Mouse (Mus musculus): ENCODE results near the gene Arid3a.

Arid3a gene

GRCm38 (mm10) chr10:79908167-79909091, 18.4 kb upstream of the Arid3a start, which contains the start of gene Med16:
TSS of gene Med16 (minus strand) at chr10:79908923.
- peak; percentile 94 to 95 for DNase-seq (ENCODE audit: low spot score in 2 of 2)

GRCm38 (mm10) chr10:79909092-79909922, 17.5 kb upstream of the Arid3a start:
- DNase-seq (ENCODE audit: low spot score in 2 of 2): no peak

- DNase-seq (ENCODE audit: low spot score in 2 of 2): no peak
Observed at GRCm38 (mm10) chr10:79910556-79910955, 16.3 kb upstream of the Arid3a start, which contains the start of gene Gm26602. TSS of gene Gm26602 (plus strand) at chr10:79910856.

- no peak for DNase-seq (ENCODE audit: low spot score in 2 of 2)
Observed at GRCm38 (mm10) chr10:79912412-79912811, 14.4 kb upstream of the Arid3a start.

GRCm38 (mm10) chr10:79914131-79914947, 12.5 kb upstream of the Arid3a start:
- DNase-seq (ENCODE audit: low spot score in 2 of 2): no peak

- DNase-seq (ENCODE audit: low spot score in 2 of 2): no peak
Observed at GRCm38 (mm10) chr10:79914948-79915596, 11.8 kb upstream of the Arid3a start.

- no peak for DNase-seq (ENCODE audit: low spot score in 2 of 2)
Observed at GRCm38 (mm10) chr10:79916081-79916480, 10.8 kb upstream of the Arid3a start.

- peak; percentile 89 to 90 for DNase-seq (ENCODE audit: low spot score in 2 of 2)
Observed at GRCm38 (mm10) chr10:79916808-79917531, 9.9 kb upstream of the Arid3a start, which contains the start of gene Kiss1r. TSS of gene Kiss1r (plus strand) at chr10:79916971.

- DNase-seq (ENCODE audit: low spot score in 2 of 2): no peak
Observed at GRCm38 (mm10) chr10:79917532-79918100, 9.2 kb upstream of the Arid3a start.

- DNase-seq (ENCODE audit: low spot score in 2 of 2): no peak
Observed at GRCm38 (mm10) chr10:79918231-79919078, 8.4 kb upstream of the Arid3a start.

GRCm38 (mm10) chr10:79919251-79919849, 7.5 kb upstream of the Arid3a start:
- DNase-seq (ENCODE audit: low spot score in 2 of 2): no peak

- no peak for DNase-seq (ENCODE audit: low spot score in 2 of 2)
Observed at GRCm38 (mm10) chr10:79920056-79920890, 6.6 kb upstream of the Arid3a start.

- no peak for DNase-seq (ENCODE audit: low spot score in 2 of 2)
Observed at GRCm38 (mm10) chr10:79920958-79921535, 5.8 kb upstream of the Arid3a start, which contains the start of gene R3hdm4. TSS of gene R3hdm4 (minus strand) at chr10:79921208.

- DNase-seq (ENCODE audit: low spot score in 2 of 2): no peak
Observed at GRCm38 (mm10) chr10:79921572-79921971, 5.3 kb upstream of the Arid3a start.

GRCm38 (mm10) chr10:79924998-79925784, 1.7 kb upstream of the Arid3a start:
- peak; percentile 91 to 93 for DNase-seq (ENCODE audit: low spot score in 2 of 2)

- no peak for DNase-seq (ENCODE audit: low spot score in 2 of 2)
Observed at GRCm38 (mm10) chr10:79925785-79926490, 905 bp upstream of the Arid3a start.

All from urinary bladder, postnatal 36 days (tissue).